In the genomic region with DNA sequence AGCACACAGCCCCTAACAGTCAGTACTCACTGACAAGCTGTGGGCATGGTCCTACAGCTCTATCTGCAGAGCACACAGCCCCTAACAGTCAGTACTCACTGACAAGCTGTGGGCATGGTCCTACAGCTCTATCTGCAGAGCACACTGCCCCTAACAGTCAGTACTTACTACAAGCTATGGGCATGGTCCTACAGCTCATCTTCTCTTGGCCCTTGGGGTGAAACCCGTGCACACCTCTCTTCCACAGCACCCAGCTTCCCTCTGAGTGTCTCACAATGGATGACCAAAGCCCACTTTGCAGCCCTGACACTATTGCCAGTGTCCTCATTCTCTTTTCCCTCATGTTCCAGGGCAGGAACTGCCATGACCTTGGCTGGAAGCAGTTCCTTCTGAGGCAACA, we compare ENCODE assay signal across 7 mouse cellular contexts. TPM values are rescaled to one million over a fixed set of nuclear protein-coding genes. Genes with fewer than 3 reads are reported as not detected.
A peak's percentile ranks its signal among the peaks of the same experiment; 100 is the strongest.
DNase-seq lines count a peak whose midpoint lies in the region; ATAC-seq and TF ChIP-seq lines count a peak whose summit lies in the region.
"Not testable (repeated sequence)": the region's sequence is repeated elsewhere in the genome, so short reads cannot be mapped to it uniquely, and the experiment has no call there.

No protein-coding gene starts in this region.

- H3K27me3 ChIP-seq in heart, embryonic 16.5 days (ENCODE audit: control insufficient read depth, insufficient read depth, low read length); liver, embryonic 12.5 days (replicated peaks); liver, embryonic 14.5 days (ENCODE audit: control insufficient read depth, insufficient read depth, low read length); liver, embryonic 16.5 days (ENCODE audit: control insufficient read depth, insufficient read depth, low read depth, low read length): not testable (repeated sequence)

- 62% methylated on average over 1 of the region's 1 CpGs for whole genome bisulfite sequencing in heart, embryonic 16.5 days
- WGBS in liver, embryonic 12.5 days (ENCODE audit: insufficient replicate concordance): 42% methylated on average over 1 of the region's 1 CpGs
- 25% methylated on average over 1 of the region's 1 CpGs for WGBS in liver, embryonic 14.5 days (ENCODE audit: insufficient replicate concordance)
- WGBS in liver, embryonic 16.5 days (ENCODE audit: insufficient replicate concordance): 44% methylated on average over 1 of the region's 1 CpGs

- H3K4me1 ChIP-seq in heart, embryonic 16.5 days (ENCODE audit: control insufficient read depth, insufficient read depth, low read length): peaks cover 59% of the 10 kb centered on the region
- H3K4me1 ChIP-seq in liver, embryonic 12.5 days: peaks cover 61% of the 10 kb centered on the region
- H3K4me1 ChIP-seq in liver, embryonic 14.5 days (replicated peaks; ENCODE audit: control insufficient read depth in 2 of 2, insufficient read depth in 2 of 2, low read length in 1 of 2): peaks cover 3 to 20% of the 10 kb centered on the region in 2 experiments; a peak in 3 of 4 replicates
- peaks cover 14% of the 10 kb centered on the region for H3K4me1 ChIP-seq in liver, embryonic 16.5 days (ENCODE audit: control insufficient read depth, low read depth, low read length)

- peak overlapping the region; percentile 36; the same call in 1 of the 2 replicates for H3K9ac ChIP-seq in heart, embryonic 16.5 days (ENCODE audit: low read length)
- H3K9ac ChIP-seq in liver, embryonic 12.5 days; liver, embryonic 14.5 days (replicated peaks); liver, embryonic 16.5 days (ENCODE audit: low read depth, low read length): not testable (repeated sequence)

- TF ChIP-seq EP300 in liver, embryonic 14.5 days (IDR thresholded peaks at IDR 0.05; ENCODE audit: low read depth): 0 out of 2 replicates have a peak, but pooled peaks have one; percentile 29

- not testable (repeated sequence) for H3K4me2 ChIP-seq in heart, embryonic 16.5 days (ENCODE audit: low read depth, low read length); liver, embryonic 12.5 days; liver, embryonic 14.5 days (ENCODE audit: low read depth); liver, embryonic 16.5 days (ENCODE audit: low read depth, low read length)

- DNase-seq in gastrocnemius, adult 2 months; layer of hippocampus, adult 2 months (ENCODE audit: low spot score in 2 of 2); liver, embryonic 14.5 days (ENCODE audit: low read depth in 3 of 3, low spot score in 3 of 3): not testable (repeated sequence)

- TF ChIP-seq CTCF in gastrocnemius, adult 2 months (IDR thresholded peaks at IDR 0.05); layer of hippocampus, adult 2 months (conservative IDR thresholded peaks at IDR 0.05); liver, embryonic 14.5 days (IDR thresholded peaks at IDR 0.05; ENCODE audit: low read depth): not testable (repeated sequence)

- H3K36me3 ChIP-seq in heart, embryonic 16.5 days (ENCODE audit: control insufficient read depth, insufficient read depth); liver, embryonic 14.5 days (replicated peaks; ENCODE audit: control insufficient read depth, insufficient read depth, low read depth); liver, embryonic 16.5 days (ENCODE audit: control insufficient read depth, insufficient read depth): not testable (repeated sequence)
- H3K36me3 ChIP-seq in liver, embryonic 12.5 days: peaks cover 29% of the 10 kb centered on the region

- intact Hi-C loops in gastrocnemius, adult 2 months (cut with DNase I): not testable (repeated sequence)

- peak overlapping the region; percentile 83 for H3K27ac ChIP-seq in gastrocnemius, adult 2 months
- peak overlapping the region; percentile 32; the same call in 1 of the 2 replicates for H3K27ac ChIP-seq in heart, embryonic 16.5 days (ENCODE audit: low read length)
- H3K27ac ChIP-seq in layer of hippocampus, adult 2 months: peak overlapping the region; percentile 70; the same call in 1 of the 2 replicates
- H3K27ac ChIP-seq in liver, embryonic 12.5 days: peak overlapping the region; percentile 69
- not testable (repeated sequence) for H3K27ac ChIP-seq in liver, embryonic 14.5 days
- H3K27ac ChIP-seq in liver, embryonic 16.5 days (ENCODE audit: low read length): peak overlapping the region; percentile 17; the same call in 1 of the 2 replicates

- ATAC-seq in heart, embryonic 16.5 days (replicated peaks; ENCODE audit: extremely low read depth, insufficient read depth, low FRiP score); liver, embryonic 12.5 days; liver, embryonic 14.5 days (ENCODE audit: insufficient read depth); liver, embryonic 16.5 days (ENCODE audit: low read depth): not testable (repeated sequence)
- peak; percentile 77 for ATAC-seq in megakaryocyte-erythroid progenitor cell, adult 5-6 weeks (replicated peaks; ENCODE audit: low FRiP score, low TSS enrichment, poor library complexity, severe bottlenecking)

- H3K9me3 ChIP-seq in heart, embryonic 16.5 days (replicated peaks; ENCODE audit: control insufficient read depth, low read length); liver, embryonic 12.5 days (replicated peaks); liver, embryonic 14.5 days (ENCODE audit: control insufficient read depth, low read length); liver, embryonic 16.5 days (replicated peaks; ENCODE audit: control insufficient read depth, low read length): not testable (repeated sequence)

- H3K4me3 ChIP-seq in gastrocnemius, adult 2 months; heart, embryonic 16.5 days (ENCODE audit: low read length); layer of hippocampus, adult 2 months; liver, embryonic 12.5 days; liver, embryonic 14.5 days (ENCODE audit: insufficient read depth in 1 of 2, low read depth in 2 of 2, low read length in 2 of 2); liver, embryonic 16.5 days (ENCODE audit: low read depth, low read length): not testable (repeated sequence)

RNA-seq across cellular contexts. Expression of a gene that starts 8.9 kb away (rescaled TPM):
- 100 to 1,000 TPM; 112 to 147 TPM for total RNA-seq in gastrocnemius, adult 2 months (2021)
- polyA plus RNA-seq in heart, embryonic 16.5 days (2015; fragmentation: Nextera tagmentation; extraction: Ambion mirVana): 952 and 987 TPM in 2 replicates
- 10 to 100 TPM; 74.2 to 83.6 TPM for total RNA-seq in layer of hippocampus, adult 2 months (2021)
- polyA plus RNA-seq in liver, embryonic 12.5 days (2016; fragmentation: Nextera tagmentation; extraction: Ambion mirVana): 242 and 259 TPM in 2 replicates
- polyA plus RNA-seq in liver, embryonic 14.5 days (2012; rRNA removed): 35.8 and 76.4 TPM in 2 replicates
- polyA plus RNA-seq in liver, embryonic 14.5 days (2014; fragmentation: Nextera tagmentation; extraction: Ambion mirVana): 187 and 221 TPM in 2 replicates
- 223 and 235 TPM in 2 replicates for polyA plus RNA-seq in liver, embryonic 16.5 days (2015; fragmentation: Nextera tagmentation; extraction: Ambion mirVana)
- 205 and 208 TPM in 2 replicates for total RNA-seq in megakaryocyte-erythroid progenitor cell, adult 5-6 weeks (2014; fragmentation: Nextera tagmentation)
- 137 and 156 TPM in 2 replicates for total RNA-seq in megakaryocyte-erythroid progenitor cell, adult 5-6 weeks (2017)

RNA-seq across cellular contexts. Expression of a gene that starts 9.0 kb away (rescaled TPM):
- total RNA-seq in gastrocnemius, adult 2 months (2021): 10 to 100 TPM; 19.6 to 31.6 TPM
- 82.2 and 98.9 TPM in 2 replicates for polyA plus RNA-seq in heart, embryonic 16.5 days (2015; fragmentation: Nextera tagmentation; extraction: Ambion mirVana)
- total RNA-seq in layer of hippocampus, adult 2 months (2021): 10 to 100 TPM; 22.1 to 22.5 TPM
- 73.2 and 79.9 TPM in 2 replicates for polyA plus RNA-seq in liver, embryonic 12.5 days (2016; fragmentation: Nextera tagmentation; extraction: Ambion mirVana)
- polyA plus RNA-seq in liver, embryonic 14.5 days (2012; rRNA removed): 19.1 and 52.5 TPM in 2 replicates
- polyA plus RNA-seq in liver, embryonic 14.5 days (2014; fragmentation: Nextera tagmentation; extraction: Ambion mirVana): 44.0 and 46.0 TPM in 2 replicates
- polyA plus RNA-seq in liver, embryonic 16.5 days (2015; fragmentation: Nextera tagmentation; extraction: Ambion mirVana): 43.8 and 44.6 TPM in 2 replicates
- 119 and 149 TPM in 2 replicates for total RNA-seq in megakaryocyte-erythroid progenitor cell, adult 5-6 weeks (2014; fragmentation: Nextera tagmentation)
- total RNA-seq in megakaryocyte-erythroid progenitor cell, adult 5-6 weeks (2017): 93.2 and 218 TPM in 2 replicates

RNA-seq across cellular contexts. Expression of a gene that starts 21.5 kb away (rescaled TPM):
- total RNA-seq in gastrocnemius, adult 2 months (2021): 1 to 10 TPM; 1.3 to 1.9 TPM
- 6.5 and 6.9 TPM in 2 replicates for polyA plus RNA-seq in heart, embryonic 16.5 days (2015; fragmentation: Nextera tagmentation; extraction: Ambion mirVana)
- 1 to 10 TPM; 5.5 to 5.8 TPM for total RNA-seq in layer of hippocampus, adult 2 months (2021)
- polyA plus RNA-seq in liver, embryonic 12.5 days (2016; fragmentation: Nextera tagmentation; extraction: Ambion mirVana): 3.6 and 4.0 TPM in 2 replicates
- polyA plus RNA-seq in liver, embryonic 14.5 days (2012; rRNA removed): 1.6 and 2.3 TPM in 2 replicates
- polyA plus RNA-seq in liver, embryonic 14.5 days (2014; fragmentation: Nextera tagmentation; extraction: Ambion mirVana): 2.8 and 2.9 TPM in 2 replicates
- polyA plus RNA-seq in liver, embryonic 16.5 days (2015; fragmentation: Nextera tagmentation; extraction: Ambion mirVana): 2.1 and 2.2 TPM in 2 replicates
- 6.6 and 8.3 TPM in 2 replicates for total RNA-seq in megakaryocyte-erythroid progenitor cell, adult 5-6 weeks (2014; fragmentation: Nextera tagmentation)
- total RNA-seq in megakaryocyte-erythroid progenitor cell, adult 5-6 weeks (2017): 9.2 and 9.3 TPM in 2 replicates
